Mouse (Mus musculus) ES-Bruce4 (cell line): Measurements from ENCODE around the gene Vdac1. TPM values are rescaled to one million over a fixed set of nuclear protein-coding genes. Genes with fewer than 3 reads are reported as not detected.

Experiments
- H3K27ac ChIP-seq: 2 replicates; pipeline ENCODE4 v1.5.1; 2012; ENCODE audit warnings: low read length, inconsistent platforms; ENCODE audit not compliant: insufficient read depth
- H3K27me3 ChIP-seq: 2 replicates; pipeline ENCODE4 v1.6.1; 2012; ENCODE audit warnings: mild to moderate bottlenecking, low read length, inconsistent platforms; ENCODE audit not compliant: control insufficient read depth, poor library complexity, insufficient read depth, severe bottlenecking
- H3K36me3 ChIP-seq: 2 replicates; pipeline ENCODE4 v1.6.1; 2012; ENCODE audit warnings: inconsistent platforms, mild to moderate bottlenecking, low read length, moderate library complexity; ENCODE audit not compliant: control insufficient read depth, poor library complexity, insufficient read depth, severe bottlenecking
- H3K4me1 ChIP-seq: one replicate; pipeline ENCODE4 v1.8.1; 2011; ENCODE audit warnings: low read length; ENCODE audit not compliant: control insufficient read depth, insufficient read depth
- H3K4me3 ChIP-seq: 2 replicates; pipeline ENCODE4 v1.5.1; 2011; ENCODE audit warnings: low read depth, mild to moderate bottlenecking, low read length
- H3K9ac ChIP-seq: 2 replicates; pipeline ENCODE4 v1.6.1; 2012; ENCODE audit warnings: low read depth, mild to moderate bottlenecking, inconsistent platforms; ENCODE audit not compliant: poor library complexity, severe bottlenecking
- H3K9me3 ChIP-seq: replicated peaks from 2 replicates; pipeline ENCODE4 v1.6.1; 2012; ENCODE audit warnings: mild to moderate bottlenecking, low read length, inconsistent platforms; ENCODE audit not compliant: control insufficient read depth, poor library complexity, insufficient read depth, severe bottlenecking
- CTCF ChIP-seq: IDR thresholded peaks from one replicate; pipeline ENCODE4 v1.8.1; 2011; ENCODE audit warnings: low read depth, low read length
- EP300 ChIP-seq: IDR thresholded peaks from 2 replicates; pipeline ENCODE4 v1.6.1; 2011; ENCODE audit warnings: low read depth, low read length; ENCODE audit not compliant: insufficient read depth
- POLR2A ChIP-seq: IDR thresholded peaks from one replicate; pipeline ENCODE4 v1.8.1; 2011; ENCODE audit warnings: low read length; ENCODE audit not compliant: insufficient read depth
- polyA plus RNA-seq: library from polyadenylated mRNA; stranded (reverse); fragments of >200 nt; gene quantifications from 2 replicates; pipeline ENCODE4 v1.2.4, GENCODE M21; 2011; ENCODE audit warnings: low read depth; ENCODE audit not compliant: missing spikeins, insufficient read depth, insufficient read length

Vdac1 gene
- polyA plus RNA-seq, 1 experiment: 491 TPM

DNA sequence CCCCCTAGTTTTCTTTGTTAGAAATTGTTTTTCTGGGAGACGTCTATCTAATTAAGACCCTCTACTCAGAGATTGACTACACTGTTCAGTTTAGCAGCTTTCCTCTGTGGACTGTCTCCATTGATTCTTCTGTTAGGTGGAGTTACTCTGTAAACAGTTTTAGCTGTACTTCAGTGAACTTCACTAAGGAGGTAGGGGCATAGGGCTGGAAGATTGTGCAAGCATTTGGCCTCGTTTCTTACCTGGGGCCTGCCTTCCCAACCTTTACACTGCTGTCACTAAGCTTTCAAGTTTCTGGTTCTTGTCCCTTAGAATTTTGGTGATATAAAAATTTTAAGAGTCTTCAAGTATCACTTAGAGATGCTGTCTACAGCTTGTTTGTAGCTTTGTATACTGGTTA is 40.8 kb downstream of the Vdac1 start:
- Histone ChIP-seq H3K36me3 (peaks cover 15% of the 10 kb centered on the region), H3K9ac (no peak overlapping the region), H3K27me3 (no peaks in the 10 kb centered on the region), H3K9me3 (no peaks in the 10 kb centered on the region), H3K4me1 (no peaks in the 10 kb centered on the region), H3K4me3 (no peak overlapping the region), H3K27ac (no peak overlapping the region)
- TF ChIP-seq EP300 (no peak), CTCF (no peak), POLR2A (no peak)

DNA sequence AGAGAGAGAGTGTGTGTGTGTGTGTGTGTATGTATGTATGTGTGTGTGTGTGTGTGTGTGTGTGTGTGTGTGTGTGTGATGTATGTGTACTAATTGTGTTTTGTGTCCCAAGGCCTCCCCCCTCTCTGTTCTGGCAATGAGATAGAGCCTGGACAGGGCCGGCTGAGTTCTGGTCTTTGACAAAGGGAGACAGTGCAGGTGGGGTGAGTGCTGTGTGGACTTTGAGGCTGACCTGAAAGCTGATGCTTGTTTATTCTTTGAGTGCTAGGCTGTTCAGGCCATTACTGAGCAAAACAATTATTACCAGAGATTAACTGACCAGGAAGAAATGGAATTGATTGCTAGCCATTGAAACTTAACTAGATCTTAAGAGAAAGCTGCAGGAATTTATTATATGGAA is 41.9 kb downstream of the Vdac1 start:
- no peak overlapping the region for H3K27ac ChIP-seq
- no peaks in the 10 kb centered on the region for H3K9me3 ChIP-seq
- H3K4me3 ChIP-seq: no peak overlapping the region
- no peaks in the 10 kb centered on the region for H3K4me1 ChIP-seq
- peaks cover 23% of the 10 kb centered on the region for H3K36me3 ChIP-seq
- H3K27me3 ChIP-seq: no peaks in the 10 kb centered on the region
- TF ChIP-seq EP300 (no peak), CTCF (no peak)
- no peak overlapping the region for H3K9ac ChIP-seq

DNA sequence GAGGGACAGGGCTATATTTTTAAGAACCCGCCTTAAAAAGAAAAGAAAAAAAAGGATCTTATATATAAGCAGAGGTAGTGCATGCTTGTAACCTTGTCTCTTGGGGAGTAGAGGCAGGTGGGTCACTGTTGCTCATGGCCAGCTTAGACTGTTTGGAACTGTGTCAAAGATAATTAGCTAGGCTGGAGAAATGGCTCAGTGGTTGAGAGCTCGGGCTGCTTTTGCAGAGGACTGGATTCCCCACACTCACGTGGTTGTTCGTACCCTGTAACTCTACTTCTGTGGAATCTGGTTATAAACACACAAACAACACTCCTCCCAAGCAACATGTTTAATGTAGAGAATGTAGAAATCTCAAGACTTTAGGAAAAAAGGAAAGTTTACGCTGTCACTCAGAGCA is 43.5 kb downstream of the Vdac1 start:
- Histone ChIP-seq H3K4me1 (no peaks in the 10 kb centered on the region), H3K27me3 (no peaks in the 10 kb centered on the region), H3K4me3 (no peak overlapping the region), H3K9me3 (no peaks in the 10 kb centered on the region), H3K27ac (no peak overlapping the region), H3K9ac (no peak overlapping the region), H3K36me3 (peaks cover 30% of the 10 kb centered on the region)
- no peak for TF ChIP-seq CTCF
- TF ChIP-seq EP300: no peak
- TF ChIP-seq POLR2A: no peak

DNA sequence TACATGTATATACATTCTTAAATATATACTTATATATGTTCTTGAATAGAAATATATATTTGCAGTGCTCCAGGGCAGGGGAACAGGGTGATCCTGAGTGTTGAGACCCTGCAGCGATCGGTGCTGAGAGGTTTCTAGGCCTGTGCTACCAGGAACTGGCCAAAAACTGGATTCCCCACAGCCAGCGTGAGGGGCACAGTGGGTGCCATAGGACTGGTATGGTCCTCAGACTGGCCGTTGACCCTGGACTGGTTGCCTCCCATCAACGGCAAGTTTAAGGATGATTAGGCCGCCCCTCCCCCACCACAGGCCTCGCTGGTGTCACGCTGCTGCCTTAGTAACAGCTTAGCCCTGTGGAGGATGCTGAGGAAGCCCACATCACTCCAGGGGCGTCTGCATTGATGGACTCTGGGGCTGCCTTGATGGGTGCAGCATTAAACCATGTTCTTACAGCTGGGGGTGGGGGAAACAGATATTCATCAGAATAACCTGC is 44.6 kb downstream of the Vdac1 start:
- Histone ChIP-seq H3K4me1 (no peaks in the 10 kb centered on the region), H3K4me3 (no peak overlapping the region), H3K27me3 (no peaks in the 10 kb centered on the region), H3K9me3 (no peaks in the 10 kb centered on the region), H3K9ac (no peak overlapping the region), H3K36me3 (peaks cover 30% of the 10 kb centered on the region), H3K27ac (no peak overlapping the region)
- no peak for TF ChIP-seq EP300
- TF ChIP-seq CTCF: no peak
- no peak for TF ChIP-seq POLR2A

DNA sequence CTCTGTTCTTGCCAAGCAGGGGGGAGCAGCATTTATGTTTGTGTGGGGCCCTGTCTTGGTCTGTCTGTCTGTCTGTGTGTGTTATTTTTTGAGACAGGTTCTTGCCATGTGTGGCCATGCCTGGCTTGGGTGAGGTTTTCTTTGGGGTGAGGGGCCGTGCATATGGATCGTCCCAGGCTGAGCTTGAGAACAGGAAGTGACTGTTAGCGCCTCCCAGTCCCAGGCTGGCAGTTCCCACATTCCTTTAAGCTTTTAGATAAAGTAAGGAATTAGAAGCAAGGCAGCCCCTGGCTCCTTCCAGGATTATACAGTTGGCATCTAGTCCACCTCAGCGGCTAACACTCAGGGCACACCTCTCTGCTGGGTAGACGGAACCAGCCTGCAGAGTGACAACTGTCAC is 48.7 kb downstream of the Vdac1 start:
- Histone ChIP-seq H3K27ac (no peak overlapping the region), H3K4me1 (no peaks in the 10 kb centered on the region), H3K36me3 (peaks cover 26% of the 10 kb centered on the region), H3K9me3 (no peaks in the 10 kb centered on the region; the same call in 1 of the 2 replicates), H3K27me3 (no peaks in the 10 kb centered on the region), H3K4me3 (no peak overlapping the region), H3K9ac (no peak overlapping the region)
- TF ChIP-seq CTCF (no peak), POLR2A (no peak), EP300 (no peak)

DNA sequence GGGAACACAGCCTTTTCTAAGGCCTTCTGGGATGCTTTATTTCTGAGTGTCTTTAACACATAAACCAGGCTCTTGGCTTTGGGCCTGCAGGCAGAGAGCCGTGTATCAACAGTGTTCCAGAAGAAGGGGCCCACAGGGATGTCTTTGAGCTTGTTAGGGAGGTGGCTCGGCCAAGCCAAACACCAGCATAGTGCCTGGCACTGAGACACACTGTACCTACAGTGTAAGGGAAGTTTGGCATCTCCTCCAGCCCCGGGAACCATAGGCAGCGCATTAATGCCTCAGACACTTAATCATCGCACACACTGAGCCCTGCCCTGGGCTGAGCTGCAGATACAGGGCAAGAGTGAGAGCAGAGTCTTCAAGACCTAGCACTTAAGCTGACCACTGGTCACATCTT is 57.7 kb downstream of the Vdac1 start:
- Histone ChIP-seq H3K9me3 (no peaks in the 10 kb centered on the region), H3K27ac (no peak overlapping the region), H3K9ac (no peak overlapping the region), H3K4me3 (no peak overlapping the region), H3K36me3 (no peaks in the 10 kb centered on the region), H3K4me1 (no peaks in the 10 kb centered on the region), H3K27me3 (no peaks in the 10 kb centered on the region)
- TF ChIP-seq POLR2A: no peak
- no peak for TF ChIP-seq EP300
- no peak for TF ChIP-seq CTCF
